Comparison of ENCODE assay signal across 15 mouse cellular contexts in the genomic region with DNA sequence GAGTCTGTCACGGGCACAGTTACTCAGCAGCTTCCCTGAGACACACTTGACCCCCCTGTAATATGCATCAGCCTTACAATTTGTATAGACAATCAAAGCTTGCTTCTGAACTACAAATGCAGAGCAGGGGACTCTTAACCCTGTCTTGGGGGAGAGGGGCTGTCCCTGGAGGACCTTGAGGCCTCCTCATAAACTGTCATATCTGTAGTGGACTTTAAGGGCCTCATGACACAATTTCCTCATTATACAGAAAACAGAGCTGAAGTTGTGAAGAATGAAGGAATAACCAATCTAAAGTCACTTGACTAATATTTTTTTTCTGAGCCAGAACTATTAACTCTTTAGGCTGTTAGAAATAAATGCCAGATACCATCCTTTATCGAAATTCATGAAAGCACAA.
A peak's percentile ranks its signal among the peaks of the same experiment; 100 is the strongest.
DNase-seq lines count a peak whose midpoint lies in the region; ATAC-seq and TF ChIP-seq lines count a peak whose summit lies in the region.
"Had no signal": no experiment of that assay in that cellular context is flagged by ENCODE, and none has a peak within 500 bp of the region (broad histone marks: within the 10 kb centered on the region; RNA-seq: fewer than 3 reads in every experiment).

No protein-coding gene starts in this region.

- DNase-seq in hindbrain, embryonic 10.5 days (ENCODE audit: low spot score), result no peak
- no peak for DNase-seq in hindbrain, embryonic 11.5 days (ENCODE audit: low spot score)
- DNase-seq in midbrain, postnatal 0 days (ENCODE audit: low spot score), result no peak
- no peak for DNase-seq in stomach, postnatal 0 days (ENCODE audit: low spot score)
- DNase-seq in ovary, adult 18-20 months (ENCODE audit: low spot score), result no peak
- DNase-seq: adrenal gland, postnatal 10 days; cerebellum, adult 9-11 months; heart, postnatal 36 days; kidney, adult 18-20 months; kidney, postnatal 25 days had no signal

- no peaks in the 10 kb centered on the region for H3K36me3 ChIP-seq in hindbrain, embryonic 10.5 days
- no peaks in the 10 kb centered on the region for H3K36me3 ChIP-seq in hindbrain, embryonic 11.5 days (ENCODE audit: control insufficient read depth, insufficient read depth, low read length)
- 0 out of 2 replicates have a peak, but pooled peaks cover 4% of the 10 kb centered on the region for H3K36me3 ChIP-seq in hindbrain, embryonic 12.5 days
- H3K36me3 ChIP-seq in hindbrain, embryonic 16.5 days (ENCODE audit: control insufficient read depth, insufficient read depth, low read length), result peaks cover 7% of the 10 kb centered on the region
- H3K36me3 ChIP-seq in midbrain, postnatal 0 days (ENCODE audit: insufficient read depth, low read length), result peaks cover 13% of the 10 kb centered on the region
- peaks cover 2% of the 10 kb centered on the region; the same call in 1 of the 2 replicates for H3K36me3 ChIP-seq in stomach, postnatal 0 days (ENCODE audit: control insufficient read depth, insufficient read depth, low read length)

- TF ChIP-seq CTCF in midbrain, postnatal 0 days (IDR thresholded peaks at IDR 0.05), result no peak
- TF ChIP-seq CTCF in stomach, postnatal 0 days (IDR thresholded peaks at IDR 0.05; ENCODE audit: low read depth), result no peak

- H3K4me3 ChIP-seq in hindbrain, embryonic 10.5 days, result no peak overlapping the region
- H3K4me3 ChIP-seq in hindbrain, embryonic 11.5 days (ENCODE audit: low read depth, low read length), result no peak overlapping the region
- no peak overlapping the region for H3K4me3 ChIP-seq in hindbrain, embryonic 12.5 days
- H3K4me3 ChIP-seq in hindbrain, embryonic 16.5 days (ENCODE audit: low read length), result no peak overlapping the region
- H3K4me3 ChIP-seq in midbrain, postnatal 0 days (ENCODE audit: low read depth, low read length), result peak overlapping the region; percentile 45; the same call in 1 of the 2 replicates
- H3K4me3 ChIP-seq in stomach, postnatal 0 days (ENCODE audit: low read depth, low read length), result no peak overlapping the region
- H3K4me3 ChIP-seq: erythroblast, embryonic 14.5 days had no signal

- H3K27me3 ChIP-seq in hindbrain, embryonic 10.5 days (ENCODE audit: insufficient read depth, poor library complexity, severe bottlenecking), result no peaks in the 10 kb centered on the region
- H3K27me3 ChIP-seq in hindbrain, embryonic 11.5 days (ENCODE audit: control insufficient read depth, insufficient read depth, low read length), result no peaks in the 10 kb centered on the region
- H3K27me3 ChIP-seq in hindbrain, embryonic 12.5 days, result no peaks in the 10 kb centered on the region
- no peaks in the 10 kb centered on the region for H3K27me3 ChIP-seq in hindbrain, embryonic 16.5 days (replicated peaks; ENCODE audit: control insufficient read depth, insufficient read depth, low read length)
- no peaks in the 10 kb centered on the region for H3K27me3 ChIP-seq in midbrain, postnatal 0 days (ENCODE audit: insufficient read depth, low read length)
- H3K27me3 ChIP-seq in stomach, postnatal 0 days (ENCODE audit: control insufficient read depth, insufficient read depth, low read length), result no peaks in the 10 kb centered on the region

- H3K4me2 ChIP-seq in hindbrain, embryonic 11.5 days (replicated peaks; ENCODE audit: low read depth, low read length), result no peak overlapping the region
- no peak overlapping the region for H3K4me2 ChIP-seq in hindbrain, embryonic 12.5 days (replicated peaks)
- peak overlapping the region; percentile 44 for H3K4me2 ChIP-seq in hindbrain, embryonic 16.5 days (ENCODE audit: low read length)
- H3K4me2 ChIP-seq in midbrain, postnatal 0 days (ENCODE audit: low read depth, low read length, poor library complexity, severe bottlenecking), result peak overlapping the region; percentile 56
- no peak overlapping the region for H3K4me2 ChIP-seq in stomach, postnatal 0 days (replicated peaks; ENCODE audit: low read depth)
- H3K4me2 ChIP-seq: liver, embryonic 11.5 days had no signal

- peaks cover 38% of the 10 kb centered on the region for H3K4me1 ChIP-seq in hindbrain, embryonic 10.5 days (replicated peaks)
- H3K4me1 ChIP-seq in hindbrain, embryonic 11.5 days (replicated peaks; ENCODE audit: control insufficient read depth, insufficient read depth, low read length), result peaks cover 6% of the 10 kb centered on the region
- H3K4me1 ChIP-seq in hindbrain, embryonic 12.5 days, result peaks cover 30% of the 10 kb centered on the region
- H3K4me1 ChIP-seq in hindbrain, embryonic 16.5 days (ENCODE audit: control insufficient read depth, insufficient read depth, low read depth, low read length), result peaks cover 27% of the 10 kb centered on the region
- H3K4me1 ChIP-seq in midbrain, postnatal 0 days (ENCODE audit: insufficient read depth, low read length), result peaks cover 9% of the 10 kb centered on the region; the same call in 1 of the 2 replicates
- no peaks in the 10 kb centered on the region for H3K4me1 ChIP-seq in stomach, postnatal 0 days (replicated peaks; ENCODE audit: control insufficient read depth, insufficient read depth)

- WGBS in hindbrain, embryonic 10.5 days, result 65% methylated on average over 2 of the region's 2 CpGs
- 80% methylated on average over 2 of the region's 2 CpGs for WGBS in hindbrain, embryonic 11.5 days
- 69% methylated on average over 2 of the region's 2 CpGs for WGBS in hindbrain, embryonic 12.5 days
- 58% methylated on average over 2 of the region's 2 CpGs for WGBS in hindbrain, embryonic 16.5 days
- WGBS in midbrain, postnatal 0 days, result 38% methylated on average over 2 of the region's 2 CpGs
- WGBS in stomach, postnatal 0 days, result 82% methylated on average over 2 of the region's 2 CpGs

- H3K9me3 ChIP-seq in hindbrain, embryonic 10.5 days, result no peaks in the 10 kb centered on the region
- H3K9me3 ChIP-seq in hindbrain, embryonic 11.5 days (ENCODE audit: control insufficient read depth, low read length), result no peaks in the 10 kb centered on the region
- no peaks in the 10 kb centered on the region for H3K9me3 ChIP-seq in hindbrain, embryonic 12.5 days (replicated peaks)
- H3K9me3 ChIP-seq in hindbrain, embryonic 16.5 days (ENCODE audit: control insufficient read depth, low read length), result no peaks in the 10 kb centered on the region
- no peaks in the 10 kb centered on the region for H3K9me3 ChIP-seq in midbrain, postnatal 0 days (ENCODE audit: low read length)
- H3K9me3 ChIP-seq in stomach, postnatal 0 days (ENCODE audit: control insufficient read depth, low read length), result no peaks in the 10 kb centered on the region

- H3K27ac ChIP-seq in hindbrain, embryonic 10.5 days, result peak overlapping the region; percentile 76; the same call in 1 of the 2 replicates
- no peak overlapping the region for H3K27ac ChIP-seq in hindbrain, embryonic 11.5 days (ENCODE audit: low read depth, low read length)
- H3K27ac ChIP-seq in hindbrain, embryonic 12.5 days, result peak overlapping the region; percentile 0; the same call in 1 of the 2 replicates
- peak overlapping the region; percentile 63 for H3K27ac ChIP-seq in hindbrain, embryonic 16.5 days (ENCODE audit: low read depth, low read length)
- no peak overlapping the region for H3K27ac ChIP-seq in midbrain, postnatal 0 days (ENCODE audit: low read depth, low read length)
- no peak overlapping the region for H3K27ac ChIP-seq in stomach, postnatal 0 days (replicated peaks)

- no peak for TF ChIP-seq EP300 in stomach, postnatal 0 days (optimal IDR thresholded peaks at IDR 0.05)

- ATAC-seq in hindbrain, embryonic 11.5 days (ENCODE audit: low FRiP score), result no peak
- no peak for ATAC-seq in hindbrain, embryonic 12.5 days (ENCODE audit: low FRiP score)
- ATAC-seq in hindbrain, embryonic 16.5 days, result no peak
- no peak for ATAC-seq in midbrain, postnatal 0 days (ENCODE audit: low FRiP score)
- ATAC-seq in stomach, postnatal 0 days (ENCODE audit: low FRiP score, low TSS enrichment), result no peak
- ATAC-seq: CD4-positive, CD25-positive, alpha-beta regulatory T cell, adult 4 months had no signal

- no peak overlapping the region for H3K9ac ChIP-seq in hindbrain, embryonic 11.5 days (ENCODE audit: low read depth, low read length)
- H3K9ac ChIP-seq in hindbrain, embryonic 12.5 days, result no peak overlapping the region
- peak overlapping the region; percentile 54 for H3K9ac ChIP-seq in hindbrain, embryonic 16.5 days (ENCODE audit: low read depth, low read length)
- no peak overlapping the region for H3K9ac ChIP-seq in midbrain, postnatal 0 days (replicated peaks; ENCODE audit: low read length, poor library complexity, severe bottlenecking)
- no peak overlapping the region for H3K9ac ChIP-seq in stomach, postnatal 0 days (ENCODE audit: low read length)

Comparison
In these comparisons a context has a peak if more than half of its experiments do, and no peak if none do; other contexts are left out.
1. H3K27ac ChIP-seq: peak in hindbrain, embryonic 10.5 days (single experiment), hindbrain, embryonic 12.5 days (single experiment) and hindbrain, embryonic 16.5 days (single experiment); none in hindbrain, embryonic 11.5 days (single experiment), midbrain, postnatal 0 days (single experiment) and stomach, postnatal 0 days (single experiment).
2. H3K4me2 ChIP-seq: peak in hindbrain, embryonic 16.5 days (single experiment) and midbrain, postnatal 0 days (single experiment); none in hindbrain, embryonic 11.5 days (single experiment), hindbrain, embryonic 12.5 days (single experiment) and stomach, postnatal 0 days (single experiment).